Mouse (Mus musculus): ENCODE measurements at regions not wholly inside any gene's neighbourhood (a gene's known extent, or its start where the extent isn't known, plus 50 kb on each side); places are given as distances from the start of the nearest gene placed in this dataset.

- peak; percentile 4 for DNase-seq (ENCODE audit: extremely low spot score)
Measured at GRCm38 (mm10) chr9:47133454-47133853, 134.9 kb downstream of the Gm4791 start.

DNA sequence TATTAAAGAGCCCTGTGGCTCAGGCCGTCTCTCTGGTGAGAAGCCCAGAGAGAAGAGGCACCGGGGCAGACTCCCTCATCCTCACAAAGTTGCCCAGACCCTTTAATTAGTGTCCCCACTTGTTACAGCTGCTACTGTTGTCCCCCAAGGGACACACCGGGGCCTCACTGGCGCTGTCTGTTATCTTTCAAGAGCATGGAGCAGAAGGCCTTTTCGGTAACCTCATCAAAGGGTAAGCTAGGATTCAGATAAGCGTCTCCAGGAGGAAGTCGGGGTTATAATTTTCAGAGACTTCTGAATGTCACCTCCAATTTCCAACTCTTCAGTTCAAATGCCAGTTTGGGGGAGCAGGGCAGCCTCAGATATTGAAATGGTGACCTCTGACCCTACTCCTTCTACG is 135.3 kb downstream of the Gm4791 start:
- DNase-seq (ENCODE audit: extremely low spot score) = peak; percentile 13

DNA sequence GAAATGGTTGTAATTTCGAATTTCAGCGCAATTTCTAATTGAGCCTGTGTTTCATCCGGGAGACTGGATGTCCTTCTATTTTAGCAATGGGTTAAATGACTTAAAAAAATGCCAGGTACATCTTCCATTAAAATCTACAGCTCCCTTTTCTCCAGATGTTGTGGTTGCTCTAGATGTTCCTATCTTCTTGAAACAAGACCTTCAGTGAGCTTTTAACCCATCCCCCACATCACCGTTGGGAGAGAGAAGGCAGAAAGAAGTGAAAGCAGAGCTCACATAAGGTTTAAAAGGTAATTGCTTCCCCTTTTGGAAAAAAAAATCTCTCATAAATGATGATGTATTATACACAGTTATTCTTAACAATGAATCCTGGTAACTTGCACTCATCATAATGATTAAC is 135.9 kb downstream of the Gm4791 start:
- DNase-seq (ENCODE audit: extremely low spot score) = no peak

DNA sequence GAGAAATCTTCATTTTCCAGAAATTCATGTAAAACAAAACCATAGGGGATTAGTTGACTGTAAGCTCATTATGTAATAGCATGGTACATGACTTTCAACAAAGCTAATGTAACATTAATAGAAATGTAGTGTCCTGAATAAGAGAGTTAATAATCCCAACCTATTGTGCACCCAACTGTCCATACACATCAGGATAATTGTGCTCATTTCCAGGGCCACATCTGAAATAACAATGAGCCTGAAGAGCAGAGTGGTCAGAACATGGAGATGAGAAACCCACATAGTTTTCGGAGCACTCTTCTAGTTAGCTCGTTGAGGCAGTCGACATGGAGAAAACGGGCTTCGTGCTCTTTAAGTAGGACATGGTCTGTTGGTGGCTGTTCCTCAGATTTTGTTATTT is 138.1 kb downstream of the Gm4791 start:
- no peak for DNase-seq (ENCODE audit: extremely low spot score)

DNA sequence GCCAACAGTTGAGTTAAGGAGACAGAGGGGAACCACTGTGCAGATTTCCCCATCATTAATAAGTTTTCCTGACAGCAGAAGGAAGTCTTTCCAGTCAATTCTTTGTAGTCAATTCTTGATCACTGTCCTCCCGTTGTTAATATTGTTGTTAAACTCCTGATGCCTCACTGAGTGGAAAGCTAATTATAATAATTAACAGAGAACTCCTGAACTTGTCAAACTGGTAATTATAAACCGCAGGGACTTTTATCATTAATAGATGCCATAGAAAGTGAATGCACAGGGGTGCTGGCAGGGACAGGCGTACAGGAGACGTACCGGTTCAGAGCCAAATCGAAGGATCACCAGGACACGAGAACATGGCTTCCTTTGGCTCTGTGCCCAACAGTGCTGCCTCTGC is 154.9 kb downstream of the Gm4791 start:
- DNase-seq (ENCODE audit: extremely low spot score) = no peak

DNA sequence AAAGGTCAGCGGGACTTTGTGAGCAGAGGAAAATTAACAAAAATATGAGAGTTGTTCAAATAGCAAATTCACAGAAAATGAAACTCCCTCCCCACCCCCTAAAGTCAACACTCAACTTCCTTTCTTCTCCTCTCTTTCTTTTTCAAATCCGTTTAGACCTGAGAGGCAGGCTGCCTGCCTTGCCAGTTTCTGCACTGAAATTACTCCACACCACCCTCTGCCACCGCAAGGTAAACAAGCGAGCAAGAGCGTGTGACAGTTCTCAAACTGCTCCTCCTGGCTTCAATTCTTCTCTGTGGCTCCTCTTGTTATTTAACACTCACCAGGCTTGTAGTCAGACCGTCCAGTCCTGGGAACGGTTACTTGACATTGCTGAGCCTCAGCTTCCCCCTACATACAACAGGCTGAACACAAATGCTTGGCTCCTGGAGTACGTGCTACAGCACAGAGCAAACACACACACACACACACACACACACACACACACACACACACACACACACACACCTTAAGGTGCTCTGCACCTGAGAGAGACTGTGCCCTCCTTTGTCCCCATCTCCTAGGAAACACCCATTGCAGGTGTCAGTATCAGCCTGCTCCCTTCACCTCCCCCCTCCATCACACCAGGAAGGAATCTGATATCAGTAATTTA is 167.1 kb downstream of the Gm4791 start:
- DNase-seq (ENCODE audit: extremely low spot score) = no peak

DNA sequence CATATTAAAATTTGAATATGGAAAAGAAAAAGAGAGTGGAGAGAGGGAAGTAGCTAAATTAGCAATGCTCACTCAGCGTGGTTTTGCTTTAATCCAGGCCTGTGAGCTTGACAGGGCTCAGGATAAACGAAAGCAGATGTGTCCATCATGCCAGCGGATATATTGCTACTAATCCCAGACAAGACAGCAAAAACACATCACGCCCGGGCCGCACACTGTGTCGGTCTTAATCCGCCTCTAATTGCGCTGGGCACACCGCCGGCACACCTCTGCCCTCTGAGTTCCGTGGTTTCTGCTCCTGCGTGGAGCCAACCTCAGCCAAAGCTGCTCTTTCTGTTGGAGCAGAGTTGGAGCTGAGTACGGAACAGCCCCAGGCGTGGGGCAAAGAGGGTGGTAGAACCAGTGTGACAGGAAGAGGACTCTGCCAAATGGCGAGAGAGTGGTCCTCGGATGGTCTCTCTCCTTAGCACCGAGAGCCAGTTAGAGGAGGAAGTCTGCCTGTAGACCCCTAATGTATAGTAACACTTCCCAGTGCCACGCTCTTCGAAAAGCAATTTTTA is 169.2 kb downstream of the Gm4791 start:
- peak; percentile 6 for DNase-seq (ENCODE audit: extremely low spot score)

DNA sequence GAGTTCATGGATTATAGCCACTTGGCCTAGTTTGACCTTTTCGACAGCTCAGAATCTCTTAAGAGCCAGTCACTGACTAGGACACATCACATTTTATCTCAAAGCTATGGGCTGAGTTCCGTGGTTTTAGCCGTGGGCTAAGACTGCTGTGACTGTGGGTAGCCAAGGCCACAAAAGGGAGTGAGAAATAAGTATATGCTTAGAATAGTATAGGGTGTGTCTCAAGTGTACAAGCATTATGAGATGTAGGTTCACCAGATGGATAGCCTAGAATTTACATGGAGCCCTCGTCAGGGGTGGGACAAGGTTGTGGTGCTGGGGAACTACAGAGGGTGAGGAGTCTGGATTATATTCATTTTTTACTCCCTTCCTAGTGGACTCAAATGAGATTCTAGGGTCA is 177.5 kb downstream of the Gm4791 start:
- no peak for DNase-seq (ENCODE audit: extremely low spot score)

DNA sequence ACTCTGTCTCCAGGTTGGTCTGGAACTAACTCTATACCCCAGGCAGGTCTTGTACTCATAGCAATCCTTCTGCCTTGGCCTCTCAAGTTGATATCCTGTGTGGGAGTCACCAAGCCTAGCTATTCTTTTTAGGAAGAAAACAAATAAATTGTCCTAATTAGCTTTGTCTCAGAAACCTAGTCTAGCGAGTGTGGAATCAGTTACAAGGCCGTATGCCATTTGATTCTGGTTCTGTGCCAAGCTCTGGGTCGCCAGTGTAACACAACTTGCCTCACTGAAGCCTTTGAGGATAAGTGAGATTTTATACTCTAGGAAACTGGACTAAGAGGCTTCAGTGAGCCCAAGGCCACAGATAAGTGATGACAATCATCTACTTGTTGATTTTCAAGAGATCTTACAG is 219.6 kb downstream of the Gm4791 start:
- DNase-seq (ENCODE audit: extremely low spot score) = no peak

GRCm38 (mm10) chr9:47223536-47223935 is 225.0 kb downstream of the Gm4791 start:
- no peak for DNase-seq (ENCODE audit: extremely low spot score)

- no peak for DNase-seq (ENCODE audit: extremely low spot score)
Measured at GRCm38 (mm10) chr9:47224249-47224648, 225.7 kb downstream of the Gm4791 start.

DNA sequence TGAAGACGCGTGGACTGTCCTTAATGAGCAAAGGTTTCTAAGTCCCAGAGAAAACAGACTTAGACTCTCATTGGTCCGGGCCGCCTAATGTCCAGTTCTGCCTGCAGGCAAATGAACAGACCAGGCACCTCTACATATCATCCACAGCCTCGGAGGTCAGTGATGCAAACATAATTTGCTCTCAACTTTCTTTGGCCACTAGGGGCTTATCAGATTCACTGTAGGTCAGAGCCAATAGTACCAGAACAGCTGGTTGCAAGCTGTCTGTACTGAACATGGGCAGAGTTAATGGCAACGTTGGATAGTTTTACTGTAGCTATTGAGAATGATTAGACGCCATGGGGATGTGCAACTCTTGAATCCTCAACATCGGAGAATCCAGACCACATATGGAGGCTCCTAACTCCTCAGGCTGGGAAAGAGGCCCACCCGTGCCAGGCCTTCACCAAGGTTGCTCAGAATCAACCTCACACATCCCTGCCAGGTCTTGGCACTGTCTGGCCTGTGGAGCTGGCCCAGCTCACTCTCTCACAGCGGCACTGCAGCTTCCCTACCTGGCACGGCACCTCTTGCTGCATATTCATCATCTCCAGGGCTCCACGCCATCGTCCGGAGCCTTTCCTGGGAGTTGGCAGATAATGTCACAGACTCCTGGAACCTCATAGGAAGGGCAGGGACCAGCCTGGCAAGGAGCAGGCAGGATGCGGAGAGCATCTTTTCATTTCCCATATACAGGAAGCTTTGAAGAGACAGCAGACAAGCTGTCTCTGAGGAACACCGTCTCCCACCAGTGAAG is 228.1 kb downstream of the Gm4791 start:
- peak; percentile 5 for DNase-seq (ENCODE audit: extremely low spot score)

DNA sequence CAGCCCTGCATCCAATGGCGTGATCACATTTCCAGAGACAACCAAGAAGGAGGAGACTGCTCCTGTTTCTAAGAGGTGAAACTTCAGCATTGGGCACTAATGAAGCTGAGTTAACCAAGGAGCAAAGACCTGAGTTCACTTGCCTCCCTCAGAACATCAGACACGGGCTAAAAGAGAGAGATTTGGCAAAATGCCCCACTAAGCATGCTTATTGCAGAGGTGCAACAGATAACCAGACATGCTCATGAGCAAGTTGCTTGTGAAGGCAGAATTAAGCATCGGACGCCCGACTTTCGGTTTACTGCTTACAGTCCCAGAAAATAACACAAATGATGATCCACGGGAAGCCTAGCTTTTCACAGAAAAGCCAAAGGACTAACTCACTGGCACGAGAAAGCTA is 228.8 kb downstream of the Gm4791 start:
- no peak for DNase-seq (ENCODE audit: extremely low spot score)

- DNase-seq (ENCODE audit: extremely low spot score) = no peak
Measured at GRCm38 (mm10) chr9:47228736-47229135, 230.2 kb downstream of the Gm4791 start.

DNA sequence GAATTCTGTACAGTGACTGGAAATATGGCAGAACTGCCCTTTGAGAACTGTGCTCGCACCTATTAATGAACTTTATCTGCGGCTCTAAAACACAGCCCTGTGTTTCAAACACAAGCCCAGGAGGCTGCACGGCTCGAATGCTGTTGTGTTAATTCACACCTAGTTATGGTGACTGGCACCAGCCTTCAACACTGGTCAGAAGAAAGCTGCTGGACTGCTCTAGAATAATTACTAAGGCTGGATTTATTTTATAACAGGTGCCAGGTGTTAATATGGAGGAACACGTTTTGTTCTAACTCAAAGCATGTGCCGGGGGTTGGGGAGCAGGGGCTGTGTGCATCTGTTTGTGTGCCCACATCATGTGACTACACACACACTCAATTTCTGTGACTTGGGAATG is 230.8 kb downstream of the Gm4791 start:
- no peak for DNase-seq (ENCODE audit: extremely low spot score)

DNA sequence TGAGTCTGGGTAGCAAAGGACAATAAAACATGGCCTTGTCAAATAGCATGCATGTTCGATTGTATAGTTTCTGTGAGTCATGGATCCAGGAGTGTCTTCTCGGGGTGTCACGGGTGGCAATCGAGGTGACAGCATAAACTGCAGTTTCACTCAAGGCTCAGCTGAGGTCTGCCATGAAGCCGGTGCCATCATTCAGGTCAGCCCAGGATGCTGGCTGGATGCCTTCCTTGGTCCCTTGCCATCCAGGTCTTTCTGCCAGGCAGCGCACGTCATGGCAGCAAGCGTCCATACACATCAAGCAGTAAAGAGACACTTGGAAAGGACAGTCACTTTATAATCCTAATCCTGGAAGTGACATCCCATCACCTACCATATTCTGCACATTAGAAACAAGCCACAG is 242.4 kb downstream of the Gm4791 start:
- no peak for DNase-seq (ENCODE audit: extremely low spot score)

GRCm38 (mm10) chr9:47242051-47242450 is 243.5 kb downstream of the Gm4791 start:
- DNase-seq (ENCODE audit: extremely low spot score) = no peak

- DNase-seq (ENCODE audit: extremely low spot score) = no peak
Measured at GRCm38 (mm10) chr9:47242526-47242925, 244.0 kb downstream of the Gm4791 start.

GRCm38 (mm10) chr9:47249029-47249428 is 250.5 kb downstream of the Gm4791 start:
- DNase-seq (ENCODE audit: extremely low spot score) = no peak

DNA sequence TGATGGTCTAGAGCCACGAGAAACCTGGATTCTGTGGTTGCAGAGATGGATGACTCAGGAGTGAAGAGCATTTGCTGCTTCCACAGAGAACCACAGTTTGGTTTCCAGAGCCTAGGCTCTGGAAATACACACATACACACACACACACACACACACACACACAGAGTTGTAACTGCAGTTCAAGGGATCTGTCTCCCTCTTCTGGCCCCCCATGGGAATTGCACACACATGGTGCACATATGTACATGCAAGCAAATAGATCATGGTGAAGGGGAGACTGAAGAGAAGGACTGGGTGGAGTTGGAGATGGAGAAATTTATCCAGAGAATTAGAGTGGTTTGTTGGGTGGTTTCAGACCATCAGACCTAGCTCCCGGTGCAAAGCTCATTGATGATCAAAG is 252.6 kb downstream of the Gm4791 start:
- DNase-seq (ENCODE audit: extremely low spot score) = no peak

- no peak for DNase-seq (ENCODE audit: extremely low spot score)
Measured at GRCm38 (mm10) chr9:47253836-47254657, 255.5 kb downstream of the Gm4791 start.

- DNase-seq (ENCODE audit: extremely low spot score) = no peak
Measured at GRCm38 (mm10) chr9:47265946-47266490, 264.0 kb upstream of the Cadm1 start.
